Mouse (Mus musculus): ENCODE data around the gene Zdhhc11. TPM values are rescaled to one million over a fixed set of nuclear protein-coding genes. Genes with fewer than 3 reads are reported as not detected.
A peak's percentile ranks its signal among the peaks of the same experiment; 100 is the strongest.
"Not testable (repeated sequence)": the region's sequence is repeated elsewhere in the genome, so short reads cannot be mapped to it uniquely, and the experiment has no call there.

Zdhhc11 gene
- total RNA-seq, 2 experiments from 2014 or later = not detected

- ATAC-seq (replicated peaks; ENCODE audit: poor library complexity) = no peak
These were observed 37.8 kb downstream of the Zdhhc11 start for GRCm38 (mm10) chr13:74001492-74001891.

GRCm38 (mm10) chr13:74006881-74007280 is 43.2 kb downstream of the Zdhhc11 start:
- not testable (repeated sequence) for ATAC-seq (replicated peaks; ENCODE audit: poor library complexity)

- ATAC-seq (replicated peaks; ENCODE audit: poor library complexity) = not testable (repeated sequence)
These were observed 44.6 kb downstream of the Zdhhc11 start for GRCm38 (mm10) chr13:74008216-74008615.

GRCm38 (mm10) chr13:74008948-74009718 is 45.5 kb downstream of the Zdhhc11 start, which contains the start of gene Tppp:
Gene Tppp (plus strand): TSS chr13:74009407.
- peak; percentile 95 for ATAC-seq (replicated peaks; ENCODE audit: poor library complexity)

- ATAC-seq (replicated peaks; ENCODE audit: poor library complexity) = peak; percentile 3; the same call in 1 of the 2 replicates
These were observed 46.4 kb downstream of the Zdhhc11 start for GRCm38 (mm10) chr13:74009791-74010614.

GRCm38 (mm10) chr13:74010678-74011077 is 47.0 kb downstream of the Zdhhc11 start:
- ATAC-seq (replicated peaks; ENCODE audit: poor library complexity) = no peak

GRCm38 (mm10) chr13:74015908-74016307 is 52.3 kb downstream of the Zdhhc11 start:
- ATAC-seq (replicated peaks; ENCODE audit: poor library complexity) = no peak

- peak; percentile 49 for ATAC-seq (replicated peaks; ENCODE audit: poor library complexity)
These were observed 53.8 kb downstream of the Zdhhc11 start for GRCm38 (mm10) chr13:74017426-74017825.

- not testable (repeated sequence) for ATAC-seq (replicated peaks; ENCODE audit: poor library complexity)
These were observed 55.4 kb downstream of the Zdhhc11 start for GRCm38 (mm10) chr13:74019006-74019405.

- ATAC-seq (replicated peaks; ENCODE audit: poor library complexity) = 0 out of 2 replicates have a peak, but pooled peaks have one; percentile 15
These were observed 61.8 kb downstream of the Zdhhc11 start for GRCm38 (mm10) chr13:74025151-74026081.

GRCm38 (mm10) chr13:74026215-74026614 is 62.6 kb downstream of the Zdhhc11 start:
- ATAC-seq (replicated peaks; ENCODE audit: poor library complexity) = peak; percentile 77

- ATAC-seq (replicated peaks; ENCODE audit: poor library complexity) = no peak
These were observed 64.5 kb downstream of the Zdhhc11 start for GRCm38 (mm10) chr13:74028116-74028515.

- ATAC-seq (replicated peaks; ENCODE audit: poor library complexity) = peak; percentile 51
These were observed 65.4 kb downstream of the Zdhhc11 start for GRCm38 (mm10) chr13:74029013-74029412.

GRCm38 (mm10) chr13:74030691-74031090 is 67.0 kb downstream of the Zdhhc11 start:
- no peak for ATAC-seq (replicated peaks; ENCODE audit: poor library complexity)

- no peak for ATAC-seq (replicated peaks; ENCODE audit: poor library complexity)
These were observed 67.5 kb downstream of the Zdhhc11 start for GRCm38 (mm10) chr13:74031133-74031532.

- no peak for ATAC-seq (replicated peaks; ENCODE audit: poor library complexity)
These were observed 71.1 kb downstream of the Zdhhc11 start for GRCm38 (mm10) chr13:74034756-74035155.

- ATAC-seq (replicated peaks; ENCODE audit: poor library complexity) = no peak
These were observed 72.1 kb downstream of the Zdhhc11 start for GRCm38 (mm10) chr13:74035776-74036175.

- ATAC-seq (replicated peaks; ENCODE audit: poor library complexity) = peak; percentile 63
These were observed 76.3 kb downstream of the Zdhhc11 start for GRCm38 (mm10) chr13:74039926-74040325.
